ENCODE assay signal across 23 mouse cellular contexts in genomic region chr1:192849616-192850015, GRCm38 (mm10). TPM values are rescaled to one million over a fixed set of nuclear protein-coding genes. Genes with fewer than 3 reads are reported as not detected.
A peak's percentile ranks its signal among the peaks of the same experiment; 100 is the strongest.
DNase-seq lines count a peak whose midpoint lies in the region; ATAC-seq and TF ChIP-seq lines count a peak whose summit lies in the region.
"Had no signal": no experiment of that assay in that cellular context is flagged by ENCODE, and none has a peak within 500 bp of the region (broad histone marks: within the 10 kb centered on the region; RNA-seq: fewer than 3 reads in every experiment).

No protein-coding gene starts in this region.

- 0 out of 2 replicates have a peak overlapping the region, but pooled peaks have one; percentile 48 for H3K27ac ChIP-seq in embryonic facial prominence, embryonic 15.5 days (replicated peaks)
- no peak overlapping the region for H3K27ac ChIP-seq in embryonic facial prominence, embryonic 10.5 days (replicated peaks)
- no peak overlapping the region for H3K27ac ChIP-seq in limb, embryonic 14.5 days (replicated peaks; ENCODE audit: low read depth, low read length)
- H3K27ac ChIP-seq in limb, embryonic 10.5 days = no peak overlapping the region
- no peak overlapping the region for H3K27ac ChIP-seq in intestine, postnatal 0 days (ENCODE audit: low read depth, low read length)
- H3K27ac ChIP-seq: embryonic facial prominence, embryonic 13.5 days; forebrain, embryonic 15.5 days; heart, embryonic 10.5 days; hindbrain, embryonic 12.5 days had no signal

- DNase-seq in embryonic facial prominence, embryonic 10.5 days (ENCODE audit: low spot score) = no peak
- peak; percentile 52 for DNase-seq in limb, embryonic 14.5 days (ENCODE audit: low spot score)
- DNase-seq in limb, embryonic 10.5 days (ENCODE audit: low spot score) = no peak
- DNase-seq in 3T3-L1 (ENCODE audit: low read depth, low spot score) = peak; percentile 88
- no peak for DNase-seq in c-Kit-positive CD71-positive TER-119-positive erythroid progenitor cells, embryonic 14.5 days (ENCODE audit: low spot score)
- DNase-seq in urinary bladder, adult 18-20 months (ENCODE audit: low spot score in 2 of 2) = no peak
- DNase-seq: adrenal gland, adult 8-10 months; adrenal gland, postnatal 36 days; cerebellum, adult 11-12 months; cerebellum, adult 9-10 months; cerebellum, postnatal 25 days; gastrocnemius, postnatal 36 days; heart, adult 18-20 months; heart, postnatal 10 days; heart, postnatal 4 days had no signal

- H3K4me3 ChIP-seq in embryonic facial prominence, embryonic 15.5 days (replicated peaks) = no peak overlapping the region
- H3K4me3 ChIP-seq in embryonic facial prominence, embryonic 10.5 days = no peak overlapping the region
- no peak overlapping the region for H3K4me3 ChIP-seq in limb, embryonic 14.5 days (replicated peaks; ENCODE audit: low read length)
- H3K4me3 ChIP-seq in limb, embryonic 10.5 days = no peak overlapping the region
- H3K4me3 ChIP-seq in intestine, postnatal 0 days (ENCODE audit: low read depth, low read length) = no peak overlapping the region
- H3K4me3 ChIP-seq: embryonic facial prominence, embryonic 13.5 days; erythroblast, embryonic 14.5 days; forebrain, embryonic 15.5 days; heart, embryonic 10.5 days; hindbrain, embryonic 12.5 days had no signal

- WGBS in embryonic facial prominence, embryonic 15.5 days = 56% methylated on average over 5 of the region's 5 CpGs
- WGBS in embryonic facial prominence, embryonic 10.5 days = 83% methylated on average over 5 of the region's 5 CpGs
- 38% methylated on average over 5 of the region's 5 CpGs for WGBS in limb, embryonic 14.5 days
- WGBS in limb, embryonic 10.5 days = 57% methylated on average over 5 of the region's 5 CpGs
- 47% methylated on average over 5 of the region's 5 CpGs for WGBS in intestine, postnatal 0 days

- no peak overlapping the region for H3K9ac ChIP-seq in embryonic facial prominence, embryonic 15.5 days
- H3K9ac ChIP-seq in limb, embryonic 14.5 days (ENCODE audit: low read depth, low read length, severe bottlenecking) = no peak overlapping the region
- no peak overlapping the region for H3K9ac ChIP-seq in intestine, postnatal 0 days (ENCODE audit: low read depth, low read length)
- H3K9ac ChIP-seq: embryonic facial prominence, embryonic 13.5 days; forebrain, embryonic 15.5 days; hindbrain, embryonic 12.5 days had no signal

- H3K36me3 ChIP-seq in embryonic facial prominence, embryonic 15.5 days = peaks cover 58% of the 10 kb centered on the region
- H3K36me3 ChIP-seq in embryonic facial prominence, embryonic 10.5 days (replicated peaks) = peaks cover 62% of the 10 kb centered on the region
- H3K36me3 ChIP-seq in limb, embryonic 14.5 days (ENCODE audit: control insufficient read depth, insufficient read depth, low read length) = peaks cover 77% of the 10 kb centered on the region
- peaks cover 85% of the 10 kb centered on the region for H3K36me3 ChIP-seq in limb, embryonic 10.5 days
- H3K36me3 ChIP-seq in intestine, postnatal 0 days (ENCODE audit: control insufficient read depth, insufficient read depth) = peaks cover 11% of the 10 kb centered on the region; the same call in 1 of the 2 replicates

- H3K4me1 ChIP-seq in embryonic facial prominence, embryonic 15.5 days = peaks cover 39% of the 10 kb centered on the region
- H3K4me1 ChIP-seq in embryonic facial prominence, embryonic 10.5 days = peaks cover 65% of the 10 kb centered on the region
- peaks cover 40% of the 10 kb centered on the region for H3K4me1 ChIP-seq in limb, embryonic 14.5 days (ENCODE audit: control insufficient read depth, insufficient read depth, low read length)
- H3K4me1 ChIP-seq in limb, embryonic 10.5 days = peaks cover 50% of the 10 kb centered on the region
- H3K4me1 ChIP-seq in intestine, postnatal 0 days (replicated peaks; ENCODE audit: control insufficient read depth, insufficient read depth, low read length) = no peaks in the 10 kb centered on the region

- no peak for ATAC-seq in embryonic facial prominence, embryonic 15.5 days (ENCODE audit: insufficient number of reproducible peaks, low FRiP score, low TSS enrichment, low read depth)
- ATAC-seq in limb, embryonic 14.5 days (ENCODE audit: low FRiP score, low read depth) = peak; percentile 45
- 0 out of 2 replicates have a peak, but pooled peaks have one; percentile 28 for ATAC-seq in intestine, postnatal 0 days
- ATAC-seq: forebrain, embryonic 15.5 days; hindbrain, embryonic 16.5 days had no signal

- no peak for TF ChIP-seq POLR2A in limb, embryonic 14.5 days (IDR thresholded peaks at IDR 0.05; ENCODE audit: borderline replicate concordance, extremely low read depth, insufficient read depth, insufficient read length)

- no peak overlapping the region for H3K4me2 ChIP-seq in embryonic facial prominence, embryonic 15.5 days (replicated peaks)
- H3K4me2 ChIP-seq in limb, embryonic 14.5 days (replicated peaks; ENCODE audit: low read depth, low read length, severe bottlenecking) = no peak overlapping the region; the same call in 1 of the 2 replicates
- no peak overlapping the region for H3K4me2 ChIP-seq in intestine, postnatal 0 days (replicated peaks; ENCODE audit: low read depth)
- H3K4me2 ChIP-seq: embryonic facial prominence, embryonic 13.5 days; forebrain, embryonic 15.5 days; hindbrain, embryonic 12.5 days had no signal

- H3K9me3 ChIP-seq in embryonic facial prominence, embryonic 15.5 days (replicated peaks) = no peaks in the 10 kb centered on the region
- no peaks in the 10 kb centered on the region for H3K9me3 ChIP-seq in embryonic facial prominence, embryonic 10.5 days
- no peaks in the 10 kb centered on the region for H3K9me3 ChIP-seq in limb, embryonic 14.5 days (ENCODE audit: control insufficient read depth, low read length)
- H3K9me3 ChIP-seq in limb, embryonic 10.5 days (replicated peaks) = no peaks in the 10 kb centered on the region
- no peaks in the 10 kb centered on the region for H3K9me3 ChIP-seq in intestine, postnatal 0 days (ENCODE audit: control insufficient read depth)
- H3K9me3 ChIP-seq: embryonic facial prominence, embryonic 13.5 days; forebrain, embryonic 15.5 days; heart, embryonic 10.5 days; hindbrain, embryonic 12.5 days had no signal

- no peaks in the 10 kb centered on the region for H3K27me3 ChIP-seq in embryonic facial prominence, embryonic 15.5 days
- peaks cover 81% of the 10 kb centered on the region for H3K27me3 ChIP-seq in embryonic facial prominence, embryonic 10.5 days (replicated peaks; ENCODE audit: low read depth, poor library complexity, severe bottlenecking)
- H3K27me3 ChIP-seq in limb, embryonic 14.5 days (ENCODE audit: control insufficient read depth, insufficient read depth, low read length) = no peaks in the 10 kb centered on the region
- 0 out of 2 replicates have a peak, but pooled peaks cover 5% of the 10 kb centered on the region for H3K27me3 ChIP-seq in limb, embryonic 10.5 days (ENCODE audit: low read depth, poor library complexity, severe bottlenecking)
- H3K27me3 ChIP-seq in intestine, postnatal 0 days (replicated peaks; ENCODE audit: control insufficient read depth, insufficient read depth, low read length) = peaks cover 3% of the 10 kb centered on the region; the same call in 1 of the 2 replicates
- H3K27me3 ChIP-seq: embryonic facial prominence, embryonic 13.5 days; forebrain, embryonic 15.5 days had no signal

- peak; percentile 10; the same call in 1 of the 2 replicates for TF ChIP-seq CTCF in intestine, postnatal 0 days (IDR thresholded peaks at IDR 0.05; ENCODE audit: low read depth)

RNA-seq across cellular contexts. Expression of gene Sertad4, which starts 5.9 kb away (rescaled TPM):
- polyA plus RNA-seq in embryonic facial prominence, embryonic 15.5 days (2015; fragmentation: Nextera tagmentation; extraction: Ambion mirVana) = 58.0 and 63.4 TPM in 2 replicates
- polyA plus RNA-seq in embryonic facial prominence, embryonic 10.5 days (2016; fragmentation: Nextera tagmentation; extraction: Ambion mirVana) = 23.6 and 33.4 TPM in 2 replicates
- polyA plus RNA-seq in limb, embryonic 14.5 days (2012; rRNA removed) = 110 and 143 TPM in 2 replicates
- 84.7 and 96.9 TPM in 2 replicates for polyA plus RNA-seq in limb, embryonic 14.5 days (2014; fragmentation: Nextera tagmentation; extraction: Ambion mirVana)
- polyA plus RNA-seq in limb, embryonic 10.5 days (2016; fragmentation: Nextera tagmentation; extraction: Ambion mirVana) = 57.2 and 66.6 TPM in 2 replicates
- polyA plus RNA-seq in intestine, postnatal 0 days (2015; fragmentation: Nextera tagmentation; extraction: Ambion mirVana) = 3.4 and 3.5 TPM in 2 replicates

Comparison
In these comparisons a context has a peak if more than half of its experiments do, and no peak if none do; other contexts are left out.
1. DNase-seq: peak in limb, embryonic 14.5 days (single experiment) and 3T3-L1 (single experiment); none in embryonic facial prominence, embryonic 10.5 days (single experiment), limb, embryonic 10.5 days (single experiment), c-Kit-positive CD71-positive TER-119-positive erythroid progenitor cells, embryonic 14.5 days (single experiment) and urinary bladder, adult 18-20 months (0 of 2).